Mouse (Mus musculus) right cerebral cortex, postnatal 36 days (tissue): ENCODE measurements around the gene Aoc3.
"Not testable (repeated sequence)": the region's sequence is repeated elsewhere in the genome, so short reads cannot be mapped to it uniquely, and the experiment has no call there.

Experiments used
- DNase-seq, 2 experiments: peaks; one replicate each; pipeline ENCODE4 v3.0.0; 2022; ENCODE audit warnings: low spot score in 2 of 2, mixed read lengths in 1 of 2

Gene Aoc3

GRCm38 (mm10) chr11:101327311-101327710 is 3.1 kb upstream of the Aoc3 start:
- DNase-seq: no peak

- peak in 1 of 2 experiments; percentile 22 for DNase-seq
Observed at GRCm38 (mm10) chr11:101328941-101329635, 1.3 kb upstream of the Aoc3 start.

- not testable (repeated sequence) for DNase-seq
Observed at GRCm38 (mm10) chr11:101330961-101331360, 556 bp downstream of the Aoc3 start.

- DNase-seq: no peak
Observed at GRCm38 (mm10) chr11:101332537-101332936, 2.1 kb downstream of the Aoc3 start.

- DNase-seq: no peak
Observed at GRCm38 (mm10) chr11:101334023-101334422, 3.6 kb downstream of the Aoc3 start.

GRCm38 (mm10) chr11:101334516-101334915 is 4.1 kb downstream of the Aoc3 start:
- DNase-seq: no peak

GRCm38 (mm10) chr11:101335685-101336084 is 5.3 kb downstream of the Aoc3 start:
- no peak for DNase-seq

GRCm38 (mm10) chr11:101338123-101338760 is 7.8 kb downstream of the Aoc3 start:
- no peak for DNase-seq

GRCm38 (mm10) chr11:101347083-101347775 is 16.8 kb downstream of the Aoc3 start:
- DNase-seq: no peak

- DNase-seq: no peak
Observed at GRCm38 (mm10) chr11:101348774-101349173, 18.4 kb downstream of the Aoc3 start.

- DNase-seq: no peak
Observed at GRCm38 (mm10) chr11:101349216-101349615, 18.8 kb downstream of the Aoc3 start.

GRCm38 (mm10) chr11:101351100-101351720 is 20.8 kb downstream of the Aoc3 start:
- DNase-seq: no peak

- DNase-seq: no peak
Observed at GRCm38 (mm10) chr11:101351721-101352111, 21.3 kb downstream of the Aoc3 start.

- no peak for DNase-seq
Observed at GRCm38 (mm10) chr11:101353436-101353835, 23.0 kb downstream of the Aoc3 start.

GRCm38 (mm10) chr11:101354438-101355010 is 24.1 kb downstream of the Aoc3 start:
- DNase-seq: no peak

- no peak for DNase-seq
Observed at GRCm38 (mm10) chr11:101355916-101356315, 25.5 kb downstream of the Aoc3 start.

GRCm38 (mm10) chr11:101357505-101358182 is 27.2 kb downstream of the Aoc3 start:
- DNase-seq: no peak

- no peak for DNase-seq
Observed at GRCm38 (mm10) chr11:101359776-101360175, 29.4 kb downstream of the Aoc3 start.

GRCm38 (mm10) chr11:101360651-101361113 is 30.3 kb downstream of the Aoc3 start:
- no peak for DNase-seq

GRCm38 (mm10) chr11:101364531-101364931 is 34.1 kb downstream of the Aoc3 start:
- DNase-seq: no peak

- no peak for DNase-seq
Observed at GRCm38 (mm10) chr11:101367326-101367935, 37.0 kb downstream of the Aoc3 start, which contains the start of gene G6pc. Gene G6pc, plus strand, starts transcription at chr11:101367561.
